Mouse (Mus musculus) forebrain, postnatal 0 days (tissue): ENCODE results near the gene Pbx1. TPM values are rescaled to one million over a fixed set of nuclear protein-coding genes. Genes with fewer than 3 reads are reported as not detected.

Source experiments
- ATAC-seq: fragments of 200-750 bp; cut with Nextera tagmentation; 2 replicates; pipeline ENCODE4 v1.8.0; 2017; ENCODE audit warnings: mild to moderate bottlenecking, moderate library complexity
- DNase-seq: peaks from one replicate; pipeline ENCODE4 v3.0.0-alpha.2; 2015
- H3K27ac ChIP-seq: fragments of 300-500 bp; sonication (generic); 2 replicates; pipeline ENCODE4 v1.5.1; 2014; ENCODE audit warnings: low read depth, mild to moderate bottlenecking, antibody characterized with exemption, low read length, moderate library complexity, mixed read lengths
- H3K27me3 ChIP-seq: fragments of 300-500 bp; sonication (generic); 2 replicates; pipeline ENCODE4 v1.6.1; 2014; ENCODE audit warnings: mild to moderate bottlenecking, low read length, mixed read lengths; ENCODE audit not compliant: insufficient read depth
- H3K36me3 ChIP-seq: fragments of 300-500 bp; sonication (generic); 2 replicates; pipeline ENCODE4 v1.6.1; 2014; ENCODE audit warnings: mild to moderate bottlenecking, moderate library complexity; ENCODE audit not compliant: insufficient read depth
- H3K4me1 ChIP-seq: fragments of 300-500 bp; sonication (generic); 2 replicates; pipeline ENCODE4 v1.6.1; 2014; ENCODE audit warnings: antibody characterized with exemption; ENCODE audit not compliant: insufficient read depth
- H3K4me2 ChIP-seq: fragments of 300-500 bp; sonication (generic); 2 replicates; pipeline ENCODE4 v1.6.1; 2014; ENCODE audit warnings: low read depth, mild to moderate bottlenecking, moderate library complexity
- H3K4me3 ChIP-seq: fragments of 300-500 bp; sonication (generic); 2 replicates; pipeline ENCODE4 v1.5.1; 2014; ENCODE audit warnings: low read depth, low read length, mixed read lengths
- H3K9ac ChIP-seq: fragments of 300-500 bp; sonication (generic); 2 replicates; pipeline ENCODE4 v1.6.1; 2014; ENCODE audit warnings: mild to moderate bottlenecking
- H3K9me3 ChIP-seq: fragments of 300-500 bp; sonication (generic); 2 replicates; pipeline ENCODE4 v1.6.1; 2016; ENCODE audit warnings: low read length
- CTCF ChIP-seq: sonication (generic); IDR thresholded peaks from 2 replicates; pipeline ENCODE4 v1.5.1; 2016; ENCODE audit warnings: antibody characterized with exemption, control low read depth, low read depth
- WGBS: fragments of 180-500 bp; shearing (Covaris S2); extraction: QIAGEN DNeasy Blood & Tissue Kit; methylation state at CpG from one replicate; pipeline ENCODE4 v1.1.7; 2014; 5-methylcytosine and 5-hydroxymethylcytosine counted together
- polyA plus RNA-seq: library from polyadenylated mRNA; unstranded; fragments of >200 nt; fragmentation: Nextera tagmentation; extraction: Ambion mirVana; gene quantifications from 2 replicates; pipeline ENCODE4 v1.2.1, GENCODE M21; 2015
- total RNA-seq: library from RNA; depleted of rRNA; stranded (reverse); fragments of >200 nt; gene quantifications from 2 replicates; pipeline ENCODE4 v1.2.3, GENCODE M21; 2014

Gene Pbx1
- total and polyA plus RNA-seq, 2 experiments from 2014 or later = 60.5 to 95.9 TPM

DNA sequence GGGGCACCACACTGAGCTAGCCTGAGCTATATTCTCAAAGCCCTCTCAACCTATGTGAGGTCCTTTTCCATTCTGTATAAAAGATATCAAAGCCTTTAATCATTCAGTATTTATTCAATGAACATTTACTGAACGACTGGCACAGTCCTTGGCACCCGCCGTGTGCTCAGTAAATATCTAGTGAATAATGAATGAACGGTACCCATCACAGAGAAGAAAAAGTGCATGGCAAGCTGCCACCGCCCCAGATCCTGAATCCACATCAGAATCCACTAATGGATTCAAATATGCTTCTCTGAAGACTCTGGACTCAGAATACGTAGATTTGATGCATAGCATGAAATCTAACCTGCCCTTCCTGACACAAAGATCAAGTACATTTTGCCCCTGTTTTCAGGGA is 45.9 kb downstream of the Pbx1 start:
- H3K9ac ChIP-seq = no peak overlapping the region
- WGBS = 23% methylated on average over 6 of the region's 6 CpGs
- H3K4me3 ChIP-seq = no peak overlapping the region
- H3K4me1 ChIP-seq = peaks cover 38% of the 10 kb centered on the region
- no peaks in the 10 kb centered on the region for H3K9me3 ChIP-seq
- no peak for ATAC-seq
- TF ChIP-seq CTCF = no peak
- no peak for DNase-seq
- no peak overlapping the region for H3K4me2 ChIP-seq
- no peaks in the 10 kb centered on the region for H3K27me3 ChIP-seq
- H3K27ac ChIP-seq = no peak overlapping the region
- H3K36me3 ChIP-seq = 0 out of 2 replicates have a peak, but pooled peaks cover 2% of the 10 kb centered on the region

DNA sequence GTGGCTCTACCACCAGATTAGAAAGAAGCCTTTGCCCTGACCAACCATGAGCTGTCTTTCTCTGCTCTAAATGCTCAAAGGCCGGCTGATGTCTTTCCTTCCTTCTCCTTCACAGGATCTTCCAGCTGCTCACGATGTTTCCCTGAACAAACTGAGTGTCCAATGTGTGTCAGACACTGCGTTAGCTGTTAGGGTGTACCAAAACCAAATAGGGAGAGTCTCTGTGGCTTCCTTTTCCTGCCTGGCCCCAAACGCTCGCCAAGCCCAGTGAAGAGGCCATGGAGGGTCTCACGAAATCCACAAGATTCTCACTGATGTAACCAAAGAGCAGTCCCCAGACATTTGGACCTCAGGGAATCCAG is 47.5 kb downstream of the Pbx1 start:
- no peak overlapping the region for H3K4me3 ChIP-seq
- WGBS = 15% methylated on average over 6 of the region's 6 CpGs
- H3K4me1 ChIP-seq = peaks cover 49% of the 10 kb centered on the region
- H3K27me3 ChIP-seq = no peaks in the 10 kb centered on the region
- H3K9ac ChIP-seq = no peak overlapping the region
- H3K36me3 ChIP-seq = no peaks in the 10 kb centered on the region
- peak overlapping the region; percentile 57 for H3K27ac ChIP-seq
- H3K9me3 ChIP-seq = no peaks in the 10 kb centered on the region
- ATAC-seq = no peak; the same call in 1 of the 2 replicates
- 0 out of 2 replicates have a peak overlapping the region, but pooled peaks have one; percentile 13 for H3K4me2 ChIP-seq
- DNase-seq = no peak
- TF ChIP-seq CTCF = no peak

DNA sequence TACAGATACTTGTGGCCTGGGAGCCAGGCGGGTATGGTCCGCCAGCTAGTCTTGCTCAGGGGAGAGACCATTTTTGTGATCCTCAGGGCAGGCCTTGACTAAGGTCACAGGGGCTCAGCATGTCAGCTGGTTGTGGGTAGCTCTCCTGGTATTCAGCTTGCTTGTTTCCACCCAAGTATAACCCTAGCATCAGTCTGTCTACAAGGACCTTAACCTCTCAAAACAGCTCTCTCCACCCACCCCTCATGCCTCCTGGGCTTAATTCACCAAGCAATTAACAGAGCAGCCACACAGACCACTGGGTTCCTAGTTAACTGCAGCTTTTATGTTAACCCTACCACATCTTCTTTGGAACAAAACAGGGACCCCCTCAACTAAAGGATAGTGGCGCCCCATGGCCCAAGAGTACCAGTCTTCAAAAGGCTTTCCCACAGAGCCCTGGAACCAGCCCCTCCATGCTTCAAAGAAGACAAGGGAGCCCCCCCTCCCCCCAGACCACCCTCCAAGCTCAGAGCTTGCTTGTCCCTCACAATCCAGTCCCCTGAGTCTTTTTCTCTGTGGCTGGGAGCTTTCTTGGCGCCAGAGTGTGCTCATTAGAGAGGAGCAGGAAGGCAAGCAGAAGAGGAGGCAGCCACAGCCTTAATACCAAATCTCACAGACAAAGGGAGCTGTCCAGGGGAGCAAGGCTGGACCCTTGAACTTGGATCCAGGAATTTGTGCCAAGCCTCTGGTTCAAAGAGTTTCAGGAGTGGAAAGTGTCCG is 48.1 kb downstream of the Pbx1 start:
- Histone ChIP-seq H3K4me2 (0 out of 2 replicates have a peak overlapping the region, but pooled peaks have one; percentile 13), H3K27ac (peak overlapping the region; percentile 57), H3K9ac (no peak overlapping the region), H3K27me3 (no peaks in the 10 kb centered on the region), H3K9me3 (no peaks in the 10 kb centered on the region), H3K4me1 (peaks cover 52% of the 10 kb centered on the region), H3K4me3 (no peak overlapping the region), H3K36me3 (no peaks in the 10 kb centered on the region)
- DNase-seq (peak; percentile 61), ATAC-seq (peak; percentile 84)
- WGBS = 27% methylated on average over 5 of the region's 5 CpGs
- TF ChIP-seq CTCF = no peak

DNA sequence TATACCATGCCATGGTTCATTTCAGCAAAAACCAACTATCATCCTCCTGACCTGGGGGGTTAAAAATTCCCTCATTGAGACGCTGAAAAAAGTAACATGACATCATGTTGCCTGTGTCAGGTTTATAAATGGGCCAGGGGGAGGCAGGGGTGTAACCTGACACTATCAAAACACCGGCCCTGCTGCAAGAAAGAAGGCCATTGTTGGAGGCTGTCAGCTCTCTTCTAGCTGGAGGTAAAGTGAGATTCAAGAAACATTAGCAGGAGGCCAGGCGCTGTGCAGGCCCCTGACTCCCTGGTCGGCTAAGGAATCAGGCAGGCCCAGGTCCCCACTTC is 49.3 kb downstream of the Pbx1 start:
- no peak overlapping the region for H3K27ac ChIP-seq
- ATAC-seq (no peak), DNase-seq (no peak)
- no peak overlapping the region; the same call in 1 of the 2 replicates for H3K9ac ChIP-seq
- H3K27me3 ChIP-seq = no peaks in the 10 kb centered on the region
- H3K9me3 ChIP-seq = no peaks in the 10 kb centered on the region
- no peak overlapping the region for H3K4me2 ChIP-seq
- peaks cover 54% of the 10 kb centered on the region for H3K4me1 ChIP-seq
- H3K36me3 ChIP-seq = no peaks in the 10 kb centered on the region
- WGBS = 7% methylated on average over 4 of the region's 4 CpGs
- no peak for TF ChIP-seq CTCF
- H3K4me3 ChIP-seq = no peak overlapping the region

DNA sequence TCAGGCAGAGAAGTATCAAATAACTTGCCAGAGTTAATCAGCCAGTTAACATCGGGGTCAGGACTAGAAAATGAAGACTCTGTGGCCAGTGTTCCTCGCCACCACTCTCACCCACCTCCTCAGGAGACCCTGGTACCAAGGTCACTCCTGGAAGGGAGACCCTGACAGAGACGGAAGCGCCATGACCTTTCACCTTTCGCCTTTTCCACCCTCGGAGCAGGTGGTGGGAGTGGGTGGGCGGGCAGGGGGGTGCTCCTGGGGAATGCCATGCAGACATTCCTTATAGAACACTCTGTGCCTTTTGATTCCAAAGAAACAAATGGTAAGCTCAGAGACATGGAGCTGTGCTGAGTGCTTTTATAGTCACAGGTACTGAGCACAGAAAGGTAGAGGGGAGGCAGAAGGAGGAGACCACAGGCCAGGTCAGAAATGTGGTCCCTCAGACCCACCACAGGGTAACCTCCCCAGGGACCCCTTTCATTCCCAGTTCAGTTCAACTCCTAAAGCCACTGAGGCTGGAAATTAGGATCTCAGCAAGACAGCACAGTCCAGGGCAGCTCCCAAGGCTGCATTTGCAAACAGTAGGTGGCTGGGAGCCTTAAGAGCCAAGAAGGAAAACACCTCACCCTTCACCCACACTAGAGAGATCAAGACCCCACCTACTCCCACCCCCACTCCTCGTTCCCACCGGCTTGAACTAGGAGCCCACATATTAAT is 49.8 kb downstream of the Pbx1 start:
- Histone ChIP-seq H3K4me2 (no peak overlapping the region), H3K9me3 (no peaks in the 10 kb centered on the region), H3K36me3 (no peaks in the 10 kb centered on the region), H3K4me1 (peaks cover 54% of the 10 kb centered on the region), H3K4me3 (no peak overlapping the region), H3K27ac (no peak overlapping the region), H3K9ac (no peak overlapping the region; the same call in 1 of the 2 replicates), H3K27me3 (no peaks in the 10 kb centered on the region)
- DNase-seq = no peak
- ATAC-seq = no peak
- no peak for TF ChIP-seq CTCF
- 38% methylated on average over 9 of the region's 9 CpGs for WGBS

DNA sequence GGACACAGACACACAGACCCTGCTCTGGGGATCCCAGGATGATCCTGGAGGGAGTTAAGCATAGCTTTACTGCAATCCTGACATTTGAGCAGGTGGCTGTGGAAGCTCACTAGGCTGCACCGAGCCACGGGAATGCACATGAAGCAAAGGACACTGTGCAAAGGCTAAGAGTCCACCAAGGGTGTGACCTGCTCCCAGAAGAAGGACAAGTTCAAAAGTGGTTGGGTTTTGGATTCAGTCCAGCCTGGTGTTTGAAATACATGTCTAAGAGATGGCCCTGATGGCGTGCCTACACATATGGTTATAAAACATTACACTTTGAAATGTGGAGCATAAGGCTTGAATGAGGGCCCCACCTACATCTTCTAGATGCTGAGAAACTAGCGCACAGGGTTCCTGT is 50.6 kb downstream of the Pbx1 start:
- H3K9me3 ChIP-seq = no peaks in the 10 kb centered on the region
- H3K4me2 ChIP-seq = no peak overlapping the region
- no peaks in the 10 kb centered on the region for H3K27me3 ChIP-seq
- no peak for TF ChIP-seq CTCF
- DNase-seq (no peak), ATAC-seq (no peak)
- 0 out of 2 replicates have a peak overlapping the region, but pooled peaks have one; percentile 22 for H3K27ac ChIP-seq
- WGBS = 49% methylated on average over 4 of the region's 4 CpGs
- peaks cover 54% of the 10 kb centered on the region for H3K4me1 ChIP-seq
- no peak overlapping the region for H3K9ac ChIP-seq
- no peak overlapping the region for H3K4me3 ChIP-seq
- no peaks in the 10 kb centered on the region for H3K36me3 ChIP-seq

DNA sequence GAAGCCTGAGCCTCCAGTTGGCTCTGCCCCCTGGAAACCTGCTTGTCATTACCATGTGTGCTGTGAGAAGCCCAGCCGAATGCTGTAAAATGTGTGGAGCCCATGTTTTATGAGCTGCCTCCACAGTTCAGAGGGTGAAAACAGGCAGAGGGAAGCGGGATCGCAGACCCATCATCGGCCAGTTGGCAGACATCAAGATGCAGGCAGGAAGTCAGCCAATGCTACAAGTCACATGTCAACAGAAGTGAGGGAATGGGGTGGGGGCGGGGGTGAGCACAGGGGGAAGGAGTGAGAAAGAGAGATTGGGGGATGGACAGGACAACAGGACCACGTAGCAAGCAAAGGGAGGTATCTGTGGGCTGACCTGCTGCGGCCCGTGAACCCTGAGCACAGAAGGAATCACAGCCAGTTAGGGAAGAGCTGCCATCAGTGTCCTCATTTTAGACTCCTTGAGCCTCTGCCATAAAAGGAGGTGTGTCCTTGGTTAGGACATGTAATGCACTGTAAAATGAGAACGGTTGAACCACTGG is 51.8 kb downstream of the Pbx1 start:
- no peaks in the 10 kb centered on the region for H3K9me3 ChIP-seq
- no peak for DNase-seq
- peak; percentile 30; the same call in 1 of the 2 replicates for ATAC-seq
- H3K27ac ChIP-seq = peak overlapping the region; percentile 40; the same call in 1 of the 2 replicates
- H3K36me3 ChIP-seq = no peaks in the 10 kb centered on the region
- no peaks in the 10 kb centered on the region for H3K27me3 ChIP-seq
- 47% methylated on average over 9 of the region's 9 CpGs for whole genome bisulfite sequencing
- H3K4me3 ChIP-seq = no peak overlapping the region
- no peak overlapping the region for H3K4me2 ChIP-seq
- TF ChIP-seq CTCF = no peak
- H3K4me1 ChIP-seq = peaks cover 49% of the 10 kb centered on the region
- H3K9ac ChIP-seq = no peak overlapping the region
